Mouse (Mus musculus) right cerebral cortex, postnatal 36 days (tissue): Measurements from ENCODE around the gene Ncapg2.
A peak's percentile ranks its signal among the peaks of the same experiment; 100 is the strongest.

Experiments
- DNase-seq, 2 experiments: peaks; one replicate each; pipeline ENCODE4 v3.0.0; 2022; ENCODE audit warnings: low spot score in 2 of 2, mixed read lengths in 1 of 2

The Ncapg2 gene

DNA sequence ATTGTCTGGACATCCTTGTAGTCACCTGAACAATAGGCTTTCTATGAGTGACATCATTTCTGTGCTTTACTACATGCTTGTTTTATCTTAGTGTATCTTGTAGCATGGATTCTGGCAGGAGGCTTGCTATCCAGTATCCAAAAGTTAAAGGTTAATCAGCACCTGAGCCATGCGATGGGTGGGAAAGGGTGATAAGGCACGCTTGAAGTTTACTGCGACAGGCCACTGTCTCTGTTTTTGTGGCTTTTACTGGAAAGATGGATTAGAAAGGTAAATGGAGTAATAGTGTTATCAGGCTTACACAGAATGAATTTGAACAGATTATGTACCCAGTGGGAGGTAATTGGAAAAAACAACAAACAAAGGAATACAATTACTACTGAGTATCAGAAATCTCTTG lies 37.0 kb downstream of the Ncapg2 start:
- DNase-seq, result no peak

DNA sequence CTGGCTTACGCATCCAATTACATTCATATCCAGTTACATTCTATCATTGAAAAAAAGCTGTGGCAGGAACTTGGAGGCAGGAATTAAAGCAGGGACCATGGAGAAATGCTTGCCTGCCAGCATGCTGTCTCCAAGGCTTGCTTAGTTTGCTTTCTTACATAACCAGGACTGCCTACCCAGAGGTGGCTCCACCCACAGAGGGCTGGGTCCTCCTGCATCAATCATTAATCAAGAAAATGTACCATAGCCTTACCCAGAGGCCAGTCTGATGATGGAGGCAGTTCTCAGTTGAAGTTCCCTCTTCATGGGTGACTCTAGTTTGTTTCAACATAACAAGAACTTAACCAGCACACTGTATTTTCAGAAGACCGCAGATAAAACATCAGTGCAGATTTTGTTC lies 44.3 kb downstream of the Ncapg2 start:
- no peak for DNase-seq

DNA sequence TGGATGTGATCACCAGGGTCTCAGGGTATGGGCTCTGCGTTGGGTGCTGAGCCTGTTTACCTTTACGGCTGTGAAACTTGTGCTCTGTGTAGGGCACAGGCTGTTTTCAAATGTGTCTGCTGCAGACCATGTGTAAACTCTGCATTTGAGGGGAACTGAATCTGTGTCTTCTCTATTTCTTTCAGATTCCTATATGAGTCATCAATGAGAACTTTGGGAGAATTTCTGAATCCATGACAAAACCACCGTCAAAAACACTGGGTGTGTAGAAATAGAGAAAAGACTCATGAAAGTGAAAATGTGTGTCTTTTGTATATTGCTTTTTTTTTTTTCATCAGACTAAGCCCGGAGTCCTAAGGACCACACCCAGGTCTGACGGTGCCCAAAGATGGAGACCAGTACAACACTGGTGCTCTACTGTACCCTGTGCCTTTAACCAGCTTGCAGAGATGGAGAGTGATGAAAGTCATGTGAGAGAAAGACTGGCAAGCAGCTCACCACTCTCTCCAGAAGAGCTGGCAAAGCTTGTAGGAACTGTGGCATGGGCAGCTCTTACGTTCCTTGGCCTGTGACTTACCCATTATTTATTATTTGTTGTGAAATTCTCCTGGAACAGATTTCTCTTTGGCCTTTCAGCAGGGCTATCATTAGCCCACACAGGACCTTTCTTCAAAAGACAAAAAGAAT lies 55.3 kb downstream of the Ncapg2 start:
- DNase-seq, result no peak

DNA sequence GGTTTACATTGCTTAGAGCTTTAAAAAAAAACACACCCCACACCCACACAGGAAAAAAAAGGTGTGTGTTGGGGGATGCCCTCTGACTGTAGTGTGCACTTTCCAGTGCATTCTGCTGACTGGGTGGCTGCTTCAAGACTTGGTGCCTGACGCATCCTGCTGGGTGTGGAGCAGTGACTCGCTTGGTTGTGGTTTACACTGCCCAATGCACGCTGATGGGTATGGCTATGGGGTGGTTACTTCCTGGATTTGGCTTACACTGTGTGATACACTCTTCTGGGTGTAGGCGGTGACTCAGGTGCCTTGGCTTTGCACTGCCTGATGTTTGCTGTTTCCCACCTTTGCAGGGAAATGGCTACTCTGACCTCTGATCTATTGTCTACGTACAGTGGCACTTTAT lies 61.8 kb downstream of the Ncapg2 start:
- no peak for DNase-seq

DNA sequence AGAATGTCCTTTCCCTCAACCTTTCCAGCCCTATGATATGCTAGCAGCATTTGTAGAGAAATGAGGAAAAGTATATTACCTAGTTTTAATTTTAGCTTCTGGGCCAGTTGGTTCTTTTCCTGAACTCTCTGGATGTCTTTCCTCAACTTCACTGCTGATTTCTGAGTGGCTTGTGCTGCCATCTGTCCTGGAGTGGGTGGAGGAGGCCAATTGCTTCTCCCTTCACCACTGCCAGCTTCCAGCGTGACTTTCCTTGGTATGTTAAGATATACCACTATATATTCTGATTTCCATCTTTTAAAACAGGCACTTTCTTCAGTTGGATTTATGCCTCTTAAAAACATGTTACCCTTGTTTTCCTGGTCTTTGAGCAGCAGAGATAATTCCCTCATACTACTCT lies 63.1 kb downstream of the Ncapg2 start:
- peak in 1 of 2 experiments; percentile 35 for DNase-seq

DNA sequence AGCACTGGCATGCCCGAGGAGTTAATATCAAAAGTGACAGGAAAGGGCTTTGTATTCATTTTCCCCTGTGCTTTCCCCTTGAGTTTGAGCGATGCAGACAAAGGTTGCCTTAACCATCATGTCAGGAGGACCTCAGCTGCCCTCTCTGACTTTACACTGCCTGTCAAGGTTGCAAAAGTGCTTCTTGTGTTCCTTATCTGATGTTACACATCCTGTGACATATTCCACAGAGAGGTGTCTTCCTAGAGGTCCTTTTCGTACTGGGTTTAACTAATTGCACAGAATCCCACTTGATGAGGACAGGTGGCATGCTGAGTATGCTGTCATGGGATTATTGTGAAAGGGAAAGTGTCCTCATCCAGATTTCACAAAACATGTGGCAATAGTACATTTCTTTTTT lies 63.9 kb downstream of the Ncapg2 start:
- no peak for DNase-seq

DNA sequence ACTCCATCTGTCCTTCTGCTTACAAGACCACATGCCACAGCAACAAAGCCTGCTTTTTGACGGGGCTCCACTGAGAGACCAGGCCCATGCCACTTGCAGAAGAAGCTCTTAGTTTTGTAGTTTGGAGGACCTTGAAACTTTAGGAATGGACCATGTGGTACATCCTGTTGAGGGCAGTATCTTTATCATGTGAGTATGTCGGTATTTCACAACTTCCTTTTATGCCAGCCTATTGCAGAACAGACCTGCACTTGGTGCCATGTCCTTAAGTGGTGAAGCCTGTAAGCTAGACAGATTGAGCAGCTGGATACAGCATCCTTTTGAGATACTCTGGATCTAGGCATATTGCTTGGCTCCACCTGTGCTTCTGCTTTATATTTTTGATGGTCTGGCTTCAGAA lies 68.1 kb downstream of the Ncapg2 start:
- DNase-seq, result no peak

DNA sequence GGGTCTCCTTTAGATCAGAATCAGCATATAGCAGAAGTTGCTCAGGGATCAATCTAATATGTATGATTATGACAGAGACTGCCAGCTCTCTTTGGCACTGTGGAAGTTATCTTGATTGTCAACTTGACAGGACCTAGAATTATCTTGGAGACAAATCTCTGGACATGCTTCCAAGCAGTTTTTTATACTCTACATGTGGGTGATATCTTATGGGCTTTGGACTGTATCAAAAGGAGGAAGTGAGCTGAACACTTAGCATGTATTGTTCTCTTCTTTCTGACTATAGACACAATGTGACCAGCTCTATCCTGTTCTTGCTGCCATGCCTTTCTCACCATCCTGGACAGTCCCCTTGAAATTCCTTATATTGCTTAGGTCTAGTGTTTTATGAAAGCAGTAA lies 68.6 kb downstream of the Ncapg2 start:
- no peak for DNase-seq

DNA sequence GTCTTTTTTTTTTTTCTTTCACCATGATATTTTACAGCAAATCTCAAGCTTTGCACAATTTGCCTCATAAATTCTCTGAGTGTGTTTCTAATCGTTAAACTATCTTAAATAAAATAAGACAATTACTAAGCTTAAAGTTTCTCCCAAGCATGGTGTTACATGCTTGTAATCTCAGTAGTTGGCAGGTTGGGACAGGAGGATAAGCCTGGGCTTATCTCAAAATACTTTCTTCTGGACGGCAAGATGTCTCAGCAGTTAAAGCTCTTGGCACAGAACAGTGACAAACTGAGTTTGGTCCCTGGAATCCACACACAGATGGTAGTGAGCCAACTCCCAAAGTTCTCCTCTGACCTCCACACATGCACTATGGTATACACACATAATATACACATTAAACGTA lies 69.5 kb downstream of the Ncapg2 start:
- DNase-seq, result no peak

DNA sequence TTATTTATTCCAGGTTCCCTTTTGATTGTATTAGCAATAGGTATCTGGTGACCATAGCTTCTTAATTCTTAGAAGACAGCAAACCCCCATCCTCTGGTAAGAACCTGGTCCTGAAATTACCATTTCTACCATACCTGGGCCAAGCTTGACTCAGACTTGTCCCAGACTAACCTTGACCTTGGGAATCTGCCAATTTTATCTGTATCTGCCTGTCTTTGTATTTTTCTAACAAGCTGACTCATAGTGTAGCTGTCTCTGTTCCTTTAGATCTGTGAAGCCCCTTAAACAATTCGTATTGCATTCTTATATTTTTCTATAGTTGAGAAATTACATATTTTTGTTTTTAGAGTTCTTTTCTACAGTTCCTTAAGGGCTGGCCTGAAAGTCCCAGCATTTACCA lies 73.6 kb downstream of the Ncapg2 start:
- no peak for DNase-seq

DNA sequence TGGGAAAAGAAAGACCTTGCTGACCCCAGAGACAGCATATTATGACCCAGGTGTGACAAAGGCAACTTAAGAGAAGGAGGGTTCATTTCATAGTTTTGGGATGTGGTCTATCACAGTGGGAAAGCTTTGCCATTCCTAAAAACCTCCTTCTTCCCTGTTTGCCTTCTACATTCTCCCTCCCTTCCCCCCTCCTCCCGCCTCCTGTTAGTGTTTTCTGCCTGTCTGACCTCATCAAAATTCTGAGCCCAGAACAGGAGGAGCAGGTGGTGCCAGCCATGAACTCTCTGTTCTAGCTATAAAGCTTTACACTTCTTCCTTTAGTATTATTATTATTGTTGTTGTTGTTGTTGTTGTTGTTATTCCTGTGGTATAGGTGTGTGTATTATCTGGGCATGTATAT lies 76.7 kb downstream of the Ncapg2 start:
- DNase-seq, result no peak

DNA sequence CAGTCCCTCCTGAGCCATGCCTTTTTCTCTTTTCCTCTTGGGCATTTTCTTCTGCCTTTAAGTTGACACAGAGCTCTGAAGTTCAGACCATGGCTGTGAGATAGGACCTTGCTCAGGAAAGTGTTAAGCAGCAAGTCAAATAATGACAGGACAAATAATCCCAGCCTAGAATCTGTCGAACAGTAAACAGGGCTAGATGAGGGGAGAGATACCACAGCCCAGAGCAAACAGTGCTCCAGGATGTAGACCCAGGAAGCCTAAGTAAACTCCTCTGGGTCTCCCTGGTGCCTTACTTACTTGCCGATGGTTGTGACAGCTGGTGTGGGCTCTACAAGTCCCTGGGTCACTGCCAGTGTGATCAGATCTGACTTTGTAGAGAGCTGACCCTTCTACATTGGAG lies 78.4 kb downstream of the Ncapg2 start:
- DNase-seq, result no peak

DNA sequence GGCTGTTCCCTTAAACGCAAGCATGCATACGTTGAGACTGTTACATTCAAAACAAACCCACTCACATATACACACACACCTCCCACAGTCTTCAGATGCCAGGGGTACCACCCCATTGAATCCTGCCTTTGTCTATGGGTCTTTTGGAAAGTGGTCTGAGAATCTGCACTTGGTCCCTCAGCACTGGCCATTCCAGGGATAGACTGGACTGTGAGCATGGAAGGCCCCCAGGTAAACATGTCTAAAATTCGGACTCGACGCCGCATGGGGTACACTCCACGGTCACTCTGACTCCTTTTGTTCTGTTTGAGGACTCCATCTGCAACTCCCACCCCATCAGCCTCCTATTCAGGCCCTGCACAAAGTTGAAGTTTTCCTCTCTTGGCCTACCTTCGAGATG lies 79.8 kb downstream of the Ncapg2 start:
- DNase-seq, result no peak

DNA sequence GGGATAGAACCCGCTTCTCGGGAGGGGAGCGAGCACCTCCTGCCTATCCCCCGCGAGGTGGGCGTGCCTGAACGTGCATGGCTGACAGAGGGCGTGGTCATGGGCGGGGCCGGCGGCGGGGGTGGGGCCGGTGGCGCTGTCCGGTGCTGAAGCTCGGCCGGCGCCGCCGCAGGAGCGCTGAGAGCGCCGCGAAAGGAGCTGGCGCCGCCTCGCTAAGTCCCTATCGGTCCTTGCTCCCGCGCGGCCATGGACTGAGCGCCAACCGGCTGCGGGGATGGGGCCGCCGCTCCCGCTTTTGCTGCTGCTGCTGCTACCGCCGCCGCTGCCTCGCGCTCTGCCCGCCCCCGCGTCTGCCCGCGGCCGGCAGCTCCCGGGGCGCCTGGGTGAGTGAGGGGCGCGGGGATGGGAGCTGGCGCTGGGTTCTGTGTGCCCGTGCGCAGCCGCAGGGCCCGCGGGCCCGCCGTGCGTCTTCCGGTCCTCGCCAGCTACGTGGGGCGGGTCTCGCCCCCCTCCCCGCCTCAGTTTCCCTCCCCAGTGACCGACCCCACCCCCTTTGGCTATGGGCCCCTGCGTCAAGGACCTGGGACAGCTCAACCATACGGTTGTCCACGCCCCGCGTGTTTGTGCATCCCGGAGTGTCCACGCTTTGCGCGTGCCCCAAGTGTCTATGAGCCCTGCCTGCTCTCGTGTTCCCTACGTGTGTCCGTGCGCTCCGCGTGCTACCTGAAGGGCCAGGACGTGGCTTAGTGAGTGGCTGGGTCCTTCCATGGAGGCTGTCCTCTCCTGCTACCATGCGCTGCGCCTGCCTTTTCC lies 80.6 kb downstream of the Ncapg2 start, which contains the start of gene Ptprn2:
TSS of gene Ptprn2 (plus strand) at position 130 of the 813 bp plus-strand sequence.
- DNase-seq, result peak; percentile 56 to 71

DNA sequence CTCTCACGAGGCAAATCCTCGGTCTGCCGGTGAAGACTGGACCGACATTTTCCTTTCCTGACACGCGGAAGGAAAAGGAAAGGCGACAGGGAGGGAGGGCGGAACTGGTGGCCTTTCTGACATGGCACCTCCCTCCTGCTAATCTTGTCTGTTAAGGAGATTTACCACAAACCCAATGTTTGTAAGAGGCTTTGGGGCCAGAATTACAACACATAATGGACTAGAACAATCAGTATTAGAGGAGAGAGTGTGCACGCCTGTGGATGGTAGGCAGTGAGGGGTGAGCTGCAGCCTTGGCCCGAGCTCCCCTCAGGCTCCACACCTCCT lies 81.2 kb downstream of the Ncapg2 start:
- DNase-seq, result no peak

DNA sequence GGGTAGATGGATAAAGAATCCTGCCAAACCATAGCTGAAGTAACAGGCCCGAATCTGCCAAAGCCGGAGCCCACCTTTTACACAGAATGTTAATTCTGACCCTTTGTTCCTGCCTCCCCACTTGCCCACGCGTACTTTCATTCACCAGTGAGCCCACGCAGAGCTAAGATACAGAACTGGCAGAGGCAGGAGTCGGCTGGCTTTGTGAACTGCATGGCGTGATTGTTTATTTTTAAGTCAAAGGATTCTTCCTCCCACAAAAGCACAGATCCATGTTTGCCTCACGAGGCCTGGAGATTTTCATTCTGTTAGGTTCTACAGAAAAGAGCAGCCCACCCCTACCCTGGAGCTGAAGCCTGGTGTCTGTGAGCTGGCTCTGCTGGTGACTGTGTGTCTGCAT lies 83.6 kb downstream of the Ncapg2 start:
- DNase-seq, result peak; percentile 59 to 67

DNA sequence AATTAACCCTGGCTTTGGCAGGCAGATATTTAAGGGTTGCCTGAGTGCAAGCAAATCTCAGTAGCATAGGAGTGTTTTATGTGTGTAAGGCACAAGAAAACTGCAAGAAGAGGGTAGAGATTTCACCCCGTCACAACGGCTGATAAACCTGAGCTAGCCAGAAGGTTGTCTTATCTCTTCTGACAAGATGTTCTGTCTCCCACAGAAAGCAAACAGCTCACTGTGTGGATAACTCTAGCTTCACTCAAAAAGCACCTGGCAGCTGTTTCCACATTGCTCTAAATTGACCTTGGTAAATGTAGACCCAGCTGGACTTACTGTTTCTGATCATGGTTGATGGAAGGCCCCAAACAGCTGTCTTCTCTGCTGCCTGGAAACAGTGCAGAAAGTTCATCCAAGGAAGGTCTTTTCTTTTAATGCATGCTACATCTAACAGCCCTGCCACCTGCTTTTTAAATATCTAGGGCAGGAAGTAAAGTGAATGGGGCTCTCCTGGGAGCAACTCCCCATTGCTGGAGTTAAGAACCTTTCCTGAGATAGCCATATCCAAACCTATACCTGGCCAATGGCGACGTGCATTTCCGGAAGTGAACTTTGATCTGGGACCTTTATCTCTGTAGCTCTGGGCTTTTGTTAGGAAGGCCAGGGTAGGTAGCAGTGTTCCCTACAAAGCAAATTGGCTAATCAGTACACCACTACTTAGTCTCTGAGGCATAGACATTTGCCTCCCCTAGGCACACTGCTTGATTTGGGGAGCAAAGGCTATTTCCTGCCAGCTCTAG lies 85.6 kb downstream of the Ncapg2 start:
- DNase-seq, result no peak

DNA sequence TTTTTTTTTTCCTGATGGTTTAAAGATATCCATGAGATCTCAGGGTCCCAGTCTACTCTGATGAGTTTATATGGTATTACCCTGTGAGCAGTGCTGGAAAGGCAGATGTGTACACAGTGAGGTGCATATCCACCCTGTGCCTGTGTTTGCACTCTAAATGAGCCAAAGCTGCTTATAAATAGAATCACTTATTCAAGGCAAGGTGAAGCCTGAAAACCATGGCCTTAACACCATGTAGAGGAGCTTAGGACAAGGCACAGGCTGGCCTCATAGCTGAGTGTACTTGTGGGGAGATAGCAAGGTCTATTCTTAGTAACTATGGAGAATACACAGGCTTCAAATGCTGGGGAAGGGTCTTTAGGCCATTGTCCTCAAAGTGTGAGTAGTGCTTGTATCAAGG lies 93.5 kb downstream of the Ncapg2 start:
- DNase-seq, result no peak

DNA sequence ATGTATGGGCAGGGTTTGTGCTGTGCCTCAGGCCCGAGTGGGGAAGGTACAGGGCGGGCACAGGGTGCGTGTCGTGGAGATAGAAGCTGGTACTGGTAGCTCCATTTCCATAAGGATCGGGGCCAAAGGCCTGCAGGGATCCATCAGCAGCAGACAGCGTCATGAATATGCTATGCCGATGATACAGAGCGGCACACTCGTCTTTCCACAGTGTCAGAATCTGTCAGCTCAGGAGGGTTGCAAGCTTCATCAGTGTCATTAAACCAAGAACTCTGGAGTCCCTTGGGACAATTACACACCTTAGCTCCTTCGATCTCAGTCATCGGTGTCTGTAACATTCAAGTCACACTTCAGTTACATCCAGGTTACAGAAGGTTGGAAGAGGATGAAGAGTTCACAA lies 95.5 kb downstream of the Ncapg2 start:
- DNase-seq, result no peak

DNA sequence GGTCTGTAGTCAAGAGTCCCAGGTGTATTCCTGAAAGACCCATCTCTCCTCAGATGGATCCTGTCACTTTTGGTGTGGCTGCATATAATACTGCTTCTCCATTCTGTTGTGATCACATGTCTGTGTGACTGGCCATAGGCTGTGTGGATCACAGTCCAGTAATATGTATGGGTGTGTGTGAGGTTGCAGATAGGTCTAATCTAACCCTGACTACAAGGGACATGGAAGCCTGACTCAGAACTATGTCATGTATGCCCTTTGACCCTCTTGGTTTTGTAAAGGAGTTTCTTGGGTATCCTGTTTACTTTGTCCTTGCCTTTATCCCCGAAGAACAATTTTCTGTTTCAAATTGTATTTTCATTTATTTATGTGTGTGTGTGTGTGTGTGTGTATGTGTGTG lies 107.3 kb downstream of the Ncapg2 start:
- DNase-seq, result no peak
